Mouse (Mus musculus) neutrophil, adult 65 days (primary cell): ENCODE measurements around the gene Gabrb3. TPM values are rescaled to one million over a fixed set of nuclear protein-coding genes. Genes with fewer than 3 reads are reported as not detected.

Experiments
- total RNA-seq: library from RNA; stranded (reverse); gene quantifications from 2 replicates; pipeline ENCODE4 v1.2.4, GENCODE M21; 2023

The Gabrb3 gene
- total RNA-seq, result not detected in 2 replicates

DNA sequence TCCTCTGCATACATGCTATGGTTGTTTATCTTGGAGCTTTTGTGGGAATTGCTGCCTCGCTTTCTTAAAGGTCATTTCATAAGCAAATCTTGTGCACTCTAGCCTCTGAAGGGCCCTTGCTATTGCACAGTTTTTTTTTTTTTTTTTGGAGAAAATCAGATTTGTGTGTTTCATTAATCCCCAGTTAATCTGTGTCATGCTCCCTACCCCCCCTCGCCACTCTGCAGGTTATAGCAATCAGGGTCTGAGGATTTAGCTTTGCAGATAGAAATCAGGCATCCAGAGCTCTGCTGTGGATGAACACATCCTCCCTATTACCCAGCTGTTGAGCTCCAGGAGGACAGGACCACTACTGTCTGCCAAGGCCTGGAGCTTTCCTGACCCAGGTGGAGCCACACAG lies at the start of gene Gabrb3:
TSS of gene Gabrb3 (plus strand) at position 301 of the 400 bp plus-strand sequence.

DNA sequence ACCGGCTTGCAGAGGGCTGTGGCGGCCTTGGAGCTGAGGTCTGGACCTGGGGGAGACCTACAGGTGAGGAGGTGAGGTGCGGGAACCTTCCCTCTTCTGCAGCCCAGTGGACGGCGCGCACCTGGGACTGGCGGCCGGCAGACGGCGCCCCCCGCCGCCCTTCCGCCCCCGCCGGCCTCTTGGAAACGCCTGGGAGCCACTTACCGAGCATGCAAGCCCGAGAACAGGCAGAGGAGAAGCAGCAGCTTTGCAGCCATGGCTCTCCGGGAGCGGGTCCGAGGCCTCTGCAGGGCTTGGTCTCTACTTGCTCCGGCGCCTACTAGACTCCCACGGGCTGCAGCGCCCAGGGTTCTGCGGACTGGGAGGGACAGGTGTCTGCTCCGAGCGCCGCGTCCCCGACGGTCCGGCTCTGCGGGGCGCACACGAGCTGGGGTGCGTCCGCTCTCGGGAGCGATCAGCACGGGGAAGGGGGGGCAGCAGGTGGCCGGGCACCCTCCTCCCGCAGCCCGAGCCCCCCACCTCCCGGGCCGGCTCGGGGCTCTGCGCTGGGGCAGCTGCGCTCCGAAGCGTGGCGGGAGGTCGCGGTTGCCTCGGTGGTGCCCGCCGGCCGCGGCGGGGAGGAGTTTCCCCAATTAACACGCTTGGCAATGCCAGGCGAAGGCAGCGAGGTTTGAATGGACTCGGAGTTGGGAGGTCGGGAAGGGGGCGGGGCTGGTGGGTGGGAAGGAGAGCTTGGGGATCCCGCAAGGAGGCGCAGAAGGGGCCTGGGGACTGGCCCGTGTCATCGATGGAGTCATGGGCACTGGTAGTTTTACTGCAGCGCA lies 32.8 kb upstream of the Gabrb3 start, which contains the start of gene Gabrg3:
TSS of gene Gabrg3 (minus strand) at position 672 of the 824 bp plus-strand sequence.

DNA sequence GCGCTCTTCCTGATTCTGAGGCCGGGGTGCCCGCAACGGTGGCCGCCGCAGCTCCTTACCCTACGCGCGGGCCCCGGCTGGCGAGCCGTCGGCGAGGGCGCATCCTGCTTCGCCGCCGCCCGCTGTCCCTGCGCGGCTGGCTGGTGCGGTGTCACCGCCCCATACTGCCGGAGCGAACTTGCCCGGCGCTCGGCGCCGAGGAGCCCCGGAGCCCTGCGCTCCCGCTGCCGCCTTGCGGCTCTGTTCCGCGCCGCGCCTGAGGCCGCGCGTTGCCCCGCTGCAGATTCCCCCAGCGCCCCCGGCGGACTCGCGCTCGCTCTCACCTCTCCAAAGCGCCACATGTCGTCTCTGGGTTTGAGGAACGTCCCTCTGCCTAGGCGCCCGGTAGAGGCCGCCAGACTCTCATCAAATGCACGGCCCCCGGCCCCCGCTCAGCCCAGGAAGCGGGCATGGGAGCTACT lies 90.2 kb downstream of the Gabrb3 start, which contains the start of gene Gabra5:
TSS of gene Gabra5 (minus strand) at position 379 of the 461 bp plus-strand sequence.

Other genes starting within 250 kb of the Gabrb3 start
- gene Gabrg3, start 32.5 kb upstream of the Gabrb3 start, total RNA-seq, result not detected in 2 replicates
- not detected in 2 replicates for gene Gabra5, start 90.4 kb downstream of the Gabrb3 start, total RNA-seq